Mouse (Mus musculus): ENCODE data around the gene Brat1. TPM values are rescaled to one million over a fixed set of nuclear protein-coding genes. Genes with fewer than 3 reads are reported as not detected.

The Brat1 gene
- 22.5 and 23.3 TPM in 2 replicates for polyA plus RNA-seq (2012; rRNA removed)

DNA sequence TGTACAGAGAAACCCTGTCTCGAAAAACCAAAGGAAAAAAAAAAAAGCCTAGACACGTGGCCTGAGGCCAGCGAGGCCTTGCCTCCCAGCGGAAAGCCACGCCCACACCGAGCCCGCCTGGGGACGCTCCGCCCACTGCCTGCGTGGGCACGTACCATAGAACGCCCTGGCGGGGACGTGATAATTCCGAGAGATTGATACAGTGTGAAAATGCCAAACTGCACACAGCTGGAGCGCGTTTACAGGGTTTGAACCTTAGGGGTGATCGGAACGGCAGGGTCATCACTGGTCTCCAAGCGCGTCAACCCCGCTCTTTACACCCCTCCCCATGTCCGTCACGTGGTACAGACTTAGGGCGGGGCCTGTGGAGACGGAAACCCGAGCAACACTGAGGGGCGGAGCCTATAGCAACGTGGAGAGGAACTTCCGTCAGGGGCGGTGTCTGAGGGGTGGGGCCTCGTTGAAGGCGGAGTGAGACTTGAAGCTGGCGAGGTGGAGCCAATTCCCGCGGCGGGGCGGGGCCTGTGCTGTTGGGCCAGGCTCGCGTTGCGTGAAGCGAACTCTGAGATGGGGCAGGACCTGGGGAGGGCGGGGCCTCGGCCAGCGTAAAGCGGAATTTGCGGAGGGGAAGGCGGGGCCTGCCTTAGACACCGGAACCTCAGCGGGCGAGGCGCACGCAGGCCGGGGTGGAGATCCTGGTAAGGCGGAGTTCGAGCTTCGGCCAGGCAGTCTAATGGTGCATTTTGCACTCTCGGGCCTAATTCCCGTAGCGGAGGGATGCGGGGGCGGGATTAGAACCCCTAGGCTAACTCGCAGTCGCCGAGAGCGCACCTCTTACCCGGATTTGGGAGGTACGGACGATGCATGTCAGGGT is at the start of gene Brat1:
TSS of gene Brat1 (plus strand) at position 634 of the 874 bp plus-strand sequence.
- Histone ChIP-seq H3K36me3 (ENCODE audit: control insufficient read depth, insufficient read depth, low read length) (no peaks in the 10 kb centered on the region), H3K27ac (ENCODE audit: control insufficient read depth, insufficient read depth, low read depth, low read length) (peak within 1 kb of the TSS; percentile 99), H3K27me3 (ENCODE audit: control insufficient read depth, insufficient read depth, low read length) (no peaks in the 10 kb centered on the region), H3K4me1 (ENCODE audit: control insufficient read depth, insufficient read depth, low read length) (peaks cover 22% of the 10 kb centered on the region), H3K4me3 (ENCODE audit: control insufficient read depth, low read depth, low read length) (peak within 1 kb of the TSS; percentile 95)
- TF ChIP-seq CTCF (IDR thresholded peaks at IDR 0.05; ENCODE audit: control insufficient read depth, insufficient read depth, insufficient replicate concordance, low read depth, low read length) (peak; percentile 16; the same call in 1 of the 2 replicates), POLR2A (IDR thresholded peaks at IDR 0.05; ENCODE audit: control insufficient read depth, low read depth, low read length) (peak; percentile 78)

- H3K27ac ChIP-seq (ENCODE audit: control insufficient read depth, insufficient read depth, low read depth, low read length) = no peak overlapping the region
Observed at GRCm38 (mm10) chr5:140659607-140660272, 45.1 kb upstream of the Brat1 start.

GRCm38 (mm10) chr5:140660398-140660797 is 44.4 kb upstream of the Brat1 start:
- H3K4me1 ChIP-seq (ENCODE audit: control insufficient read depth, insufficient read depth, low read length) = no peaks in the 10 kb centered on the region; the same call in 1 of the 2 replicates
- no peaks in the 10 kb centered on the region for H3K36me3 ChIP-seq (ENCODE audit: control insufficient read depth, insufficient read depth, low read length)
- no peak overlapping the region for H3K4me3 ChIP-seq (ENCODE audit: control insufficient read depth, low read depth, low read length)
- no peak overlapping the region for H3K27ac ChIP-seq (ENCODE audit: control insufficient read depth, insufficient read depth, low read depth, low read length)
- no peaks in the 10 kb centered on the region for H3K27me3 ChIP-seq (ENCODE audit: control insufficient read depth, insufficient read depth, low read length)
- TF ChIP-seq CTCF (IDR thresholded peaks at IDR 0.05; ENCODE audit: control insufficient read depth, insufficient read depth, insufficient replicate concordance, low read depth, low read length) (no peak), POLR2A (IDR thresholded peaks at IDR 0.05; ENCODE audit: control insufficient read depth, low read depth, low read length) (no peak)

More at GRCm38 (mm10) chr5:140659607-140660272, 45.1 kb upstream of the Brat1 start:
- TF ChIP-seq CTCF (IDR thresholded peaks at IDR 0.05; ENCODE audit: control insufficient read depth, insufficient read depth, insufficient replicate concordance, low read depth, low read length) = no peak
- no peak for TF ChIP-seq POLR2A (IDR thresholded peaks at IDR 0.05; ENCODE audit: control insufficient read depth, low read depth, low read length)
- Histone ChIP-seq H3K4me3 (ENCODE audit: control insufficient read depth, low read depth, low read length) (no peak overlapping the region), H3K36me3 (ENCODE audit: control insufficient read depth, insufficient read depth, low read length) (no peaks in the 10 kb centered on the region), H3K4me1 (ENCODE audit: control insufficient read depth, insufficient read depth, low read length) (peaks cover under 1% of the 10 kb centered on the region; the same call in 1 of the 2 replicates), H3K27me3 (ENCODE audit: control insufficient read depth, insufficient read depth, low read length) (no peaks in the 10 kb centered on the region)

GRCm38 (mm10) chr5:140661427-140661826 is 43.4 kb upstream of the Brat1 start:
- H3K4me1 ChIP-seq (ENCODE audit: control insufficient read depth, insufficient read depth, low read length) = no peaks in the 10 kb centered on the region; the same call in 1 of the 2 replicates
- no peaks in the 10 kb centered on the region for H3K36me3 ChIP-seq (ENCODE audit: control insufficient read depth, insufficient read depth, low read length)
- no peaks in the 10 kb centered on the region for H3K27me3 ChIP-seq (ENCODE audit: control insufficient read depth, insufficient read depth, low read length)
- no peak overlapping the region for H3K4me3 ChIP-seq (ENCODE audit: control insufficient read depth, low read depth, low read length)
- TF ChIP-seq POLR2A (IDR thresholded peaks at IDR 0.05; ENCODE audit: control insufficient read depth, low read depth, low read length) (no peak), CTCF (IDR thresholded peaks at IDR 0.05; ENCODE audit: control insufficient read depth, insufficient read depth, insufficient replicate concordance, low read depth, low read length) (no peak)
- no peak overlapping the region for H3K27ac ChIP-seq (ENCODE audit: control insufficient read depth, insufficient read depth, low read depth, low read length)

DNA sequence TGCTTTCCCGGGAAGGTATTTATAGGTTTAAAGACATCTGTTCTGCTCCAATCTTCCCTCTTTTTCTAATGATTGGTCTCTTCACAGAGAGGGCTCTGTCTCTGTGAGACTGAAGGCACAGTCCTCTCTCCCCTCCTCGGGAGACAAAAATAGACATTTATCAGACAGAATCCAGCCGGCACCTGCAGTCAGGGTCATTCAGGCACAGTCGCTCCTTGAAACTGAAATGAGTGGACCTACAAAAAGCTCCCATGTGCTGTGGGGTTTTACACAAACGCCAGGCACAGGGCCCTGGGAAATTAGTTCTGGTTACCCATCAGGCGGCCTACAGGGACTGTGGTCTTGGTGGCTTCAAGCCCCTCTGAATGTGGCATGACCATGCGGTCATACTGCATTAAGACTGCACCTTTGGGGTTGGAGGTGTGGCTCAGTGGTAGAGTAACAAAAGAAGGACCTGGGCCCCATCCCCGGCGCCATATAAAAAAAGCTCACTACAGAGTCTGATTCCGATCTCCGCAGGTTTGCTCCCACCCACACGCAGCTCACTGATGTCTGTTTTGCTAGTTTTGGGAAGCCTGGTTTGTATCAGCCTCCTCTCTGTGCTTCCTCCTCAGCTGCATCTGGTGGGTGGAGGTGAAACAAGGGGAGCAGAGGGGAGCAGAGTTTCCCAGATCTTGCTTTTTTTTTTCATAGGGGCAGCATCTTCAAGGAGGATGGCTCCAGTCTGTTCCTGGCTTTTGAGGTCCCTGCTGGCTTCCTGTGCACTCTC is 42.8 kb upstream of the Brat1 start:
- no peaks in the 10 kb centered on the region for H3K36me3 ChIP-seq (ENCODE audit: control insufficient read depth, insufficient read depth, low read length)
- peak overlapping the region; percentile 33; the same call in 1 of the 2 replicates for H3K27ac ChIP-seq (ENCODE audit: control insufficient read depth, insufficient read depth, low read depth, low read length)
- no peaks in the 10 kb centered on the region; the same call in 1 of the 2 replicates for H3K4me1 ChIP-seq (ENCODE audit: control insufficient read depth, insufficient read depth, low read length)
- no peaks in the 10 kb centered on the region for H3K27me3 ChIP-seq (ENCODE audit: control insufficient read depth, insufficient read depth, low read length)
- H3K4me3 ChIP-seq (ENCODE audit: control insufficient read depth, low read depth, low read length) = no peak overlapping the region
- no peak for TF ChIP-seq CTCF (IDR thresholded peaks at IDR 0.05; ENCODE audit: control insufficient read depth, insufficient read depth, insufficient replicate concordance, low read depth, low read length)
- no peak for TF ChIP-seq POLR2A (IDR thresholded peaks at IDR 0.05; ENCODE audit: control insufficient read depth, low read depth, low read length)

DNA sequence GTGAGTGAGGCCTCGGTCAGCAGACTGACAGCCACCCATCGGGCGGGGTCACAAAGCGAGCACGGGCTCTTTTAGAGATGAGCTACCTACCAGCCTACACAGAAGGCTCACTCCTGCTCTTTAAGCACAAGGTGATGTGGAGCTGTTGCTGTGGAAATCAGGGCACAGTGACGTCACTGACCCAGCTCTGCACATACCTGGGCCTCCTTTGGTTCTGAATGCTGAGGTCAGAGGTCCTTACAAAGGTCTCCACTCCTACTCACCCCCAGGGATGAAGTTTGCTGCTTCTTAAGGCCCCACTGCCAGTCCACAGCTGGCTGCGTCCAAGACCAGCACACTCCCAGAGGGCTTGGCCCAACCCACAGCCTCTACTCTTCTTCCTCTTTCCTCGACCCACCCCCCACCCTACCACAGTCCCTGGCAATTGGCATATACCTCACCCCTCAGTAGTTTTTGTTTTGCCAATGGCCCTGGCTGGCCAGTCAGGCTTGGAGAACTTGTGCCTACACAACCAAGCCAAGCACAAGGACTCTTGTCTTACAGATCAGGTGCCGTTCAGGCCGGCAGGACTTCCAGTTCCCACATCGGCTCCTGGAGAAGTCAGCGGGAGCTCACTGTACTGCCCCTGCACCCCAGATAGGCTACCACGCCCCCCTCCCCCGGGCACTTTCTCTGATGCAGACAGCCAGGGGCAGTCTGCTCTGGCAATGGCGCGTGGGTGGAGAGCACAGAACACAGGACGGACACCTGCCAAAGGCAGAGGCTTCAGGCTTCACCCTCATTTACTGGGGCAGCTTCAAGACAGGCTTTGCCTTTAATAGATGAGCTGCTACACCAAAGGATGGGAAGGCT is 41.8 kb upstream of the Brat1 start:
- H3K36me3 ChIP-seq (ENCODE audit: control insufficient read depth, insufficient read depth, low read length) = no peaks in the 10 kb centered on the region
- no peak overlapping the region for H3K4me3 ChIP-seq (ENCODE audit: control insufficient read depth, low read depth, low read length)
- no peaks in the 10 kb centered on the region; the same call in 1 of the 2 replicates for H3K4me1 ChIP-seq (ENCODE audit: control insufficient read depth, insufficient read depth, low read length)
- H3K27ac ChIP-seq (ENCODE audit: control insufficient read depth, insufficient read depth, low read depth, low read length) = no peak overlapping the region
- no peaks in the 10 kb centered on the region for H3K27me3 ChIP-seq (ENCODE audit: control insufficient read depth, insufficient read depth, low read length)
- TF ChIP-seq CTCF (IDR thresholded peaks at IDR 0.05; ENCODE audit: control insufficient read depth, insufficient read depth, insufficient replicate concordance, low read depth, low read length) = no peak
- no peak for TF ChIP-seq POLR2A (IDR thresholded peaks at IDR 0.05; ENCODE audit: control insufficient read depth, low read depth, low read length)
